Mouse (Mus musculus) heart, postnatal 0 days (tissue): ENCODE measurements around the gene Pear1. TPM values are rescaled to one million over a fixed set of nuclear protein-coding genes. Genes with fewer than 3 reads are reported as not detected.

Experiments used
- ATAC-seq: fragments of 200-750 bp; cut with Nextera tagmentation; 2 replicates; pipeline ENCODE4 v1.8.0; 2017; ENCODE audit warnings: low read depth, moderate number of reproducible peaks, moderate library complexity; ENCODE audit not compliant: insufficient read depth
- DNase-seq: peaks from one replicate; pipeline ENCODE4 v3.0.0-alpha.2; 2016; ENCODE audit warnings: low spot score
- H3K27ac ChIP-seq: fragments of 300-500 bp; sonication (generic); 2 replicates; pipeline ENCODE4 v1.5.1; 2014; ENCODE audit warnings: low read depth, mild to moderate bottlenecking
- H3K27me3 ChIP-seq: fragments of 300-500 bp; sonication (generic); 2 replicates; pipeline ENCODE4 v1.6.1; 2014; ENCODE audit warnings: low read length, mixed read lengths; ENCODE audit not compliant: control insufficient read depth, insufficient read depth
- H3K36me3 ChIP-seq: fragments of 300-500 bp; sonication (generic); replicated peaks from 2 replicates; pipeline ENCODE4 v1.6.1; 2014; ENCODE audit warnings: low read length, mixed read lengths; ENCODE audit not compliant: control insufficient read depth, insufficient read depth
- H3K4me1 ChIP-seq: fragments of 300-500 bp; sonication (generic); 2 replicates; pipeline ENCODE4 v1.6.1; 2014; ENCODE audit warnings: antibody characterized with exemption; ENCODE audit not compliant: control insufficient read depth, insufficient read depth
- H3K4me2 ChIP-seq: fragments of 300-500 bp; sonication (generic); 2 replicates; pipeline ENCODE4 v1.6.1; 2014; ENCODE audit warnings: low read depth, mild to moderate bottlenecking, low read length, moderate library complexity
- H3K4me3 ChIP-seq: fragments of 300-500 bp; sonication (generic); 2 replicates; pipeline ENCODE4 v1.5.1; 2014; ENCODE audit warnings: low read depth, low read length
- H3K9ac ChIP-seq: fragments of 300-500 bp; sonication (generic); replicated peaks from 2 replicates; pipeline ENCODE4 v1.6.1; 2014; ENCODE audit warnings: low read depth, low read length, mixed read lengths
- H3K9me3 ChIP-seq: fragments of 300-500 bp; sonication (generic); replicated peaks from 2 replicates; pipeline ENCODE4 v1.6.1; 2016; ENCODE audit warnings: low read length; ENCODE audit not compliant: control insufficient read depth
- CTCF ChIP-seq: IDR thresholded peaks from 2 replicates; pipeline ENCODE4 v1.5.1; 2016; ENCODE audit warnings: antibody characterized with exemption, control low read depth, low read depth
- EP300 ChIP-seq: IDR thresholded peaks from 2 replicates; pipeline ENCODE4 v1.6.1; 2016; ENCODE audit warnings: antibody characterized with exemption, low read depth
- WGBS: fragments of 180-500 bp; shearing (Covaris S2); extraction: QIAGEN DNeasy Blood & Tissue Kit; methylation state at CpG from one replicate; pipeline ENCODE4 v1.1.7; 2014; 5-methylcytosine and 5-hydroxymethylcytosine counted together
- polyA plus RNA-seq: library from polyadenylated mRNA; unstranded; fragments of >200 nt; fragmentation: Nextera tagmentation; extraction: Ambion mirVana; gene quantifications from 2 replicates; pipeline ENCODE4 v1.2.1, GENCODE M21; 2015
- total RNA-seq: library from RNA; depleted of rRNA; stranded (reverse); fragments of >200 nt; gene quantifications from 2 replicates; pipeline ENCODE4 v1.2.3, GENCODE M21; 2014; ENCODE audit warnings: low replicate concordance

The Pear1 gene
- total and polyA plus RNA-seq, 2 experiments from 2014 or later = 10.8 to 42.7 TPM

DNA sequence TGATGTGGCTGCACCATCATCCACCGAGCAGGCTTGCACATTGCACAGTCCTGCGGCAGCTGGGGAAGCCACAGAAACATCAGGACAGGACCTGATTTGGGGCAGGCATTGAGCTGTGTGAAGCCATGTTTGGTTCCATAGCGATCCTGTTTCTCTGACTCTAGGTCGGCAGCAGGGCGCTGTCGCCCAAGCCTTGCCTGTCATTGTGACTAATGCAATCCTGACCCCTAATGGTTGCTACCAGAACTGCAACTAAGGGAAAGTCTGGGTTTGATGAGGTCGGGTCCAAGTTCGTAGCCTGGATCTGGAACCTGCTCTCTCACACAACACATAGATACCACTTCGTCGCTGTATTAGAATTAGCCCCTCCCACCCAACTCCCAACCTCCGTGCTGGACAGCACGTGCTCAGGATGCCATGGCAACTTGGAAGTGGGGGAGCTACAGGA, 7.4 kb downstream of the Pear1 start:
- no peak overlapping the region for H3K9ac ChIP-seq
- H3K36me3 ChIP-seq = no peaks in the 10 kb centered on the region
- WGBS = 2% methylated on average over 12 of the region's 12 CpGs
- DNase-seq (peak; percentile 74), ATAC-seq (peak; percentile 39; the same call in 1 of the 2 replicates)
- no peaks in the 10 kb centered on the region for H3K9me3 ChIP-seq
- no peak overlapping the region for H3K4me2 ChIP-seq
- H3K4me1 ChIP-seq = no peaks in the 10 kb centered on the region
- H3K4me3 ChIP-seq = no peak overlapping the region
- peaks cover 67% of the 10 kb centered on the region for H3K27me3 ChIP-seq
- no peak overlapping the region for H3K27ac ChIP-seq
- no peak for TF ChIP-seq EP300
- peak; percentile 95 for TF ChIP-seq CTCF

DNA sequence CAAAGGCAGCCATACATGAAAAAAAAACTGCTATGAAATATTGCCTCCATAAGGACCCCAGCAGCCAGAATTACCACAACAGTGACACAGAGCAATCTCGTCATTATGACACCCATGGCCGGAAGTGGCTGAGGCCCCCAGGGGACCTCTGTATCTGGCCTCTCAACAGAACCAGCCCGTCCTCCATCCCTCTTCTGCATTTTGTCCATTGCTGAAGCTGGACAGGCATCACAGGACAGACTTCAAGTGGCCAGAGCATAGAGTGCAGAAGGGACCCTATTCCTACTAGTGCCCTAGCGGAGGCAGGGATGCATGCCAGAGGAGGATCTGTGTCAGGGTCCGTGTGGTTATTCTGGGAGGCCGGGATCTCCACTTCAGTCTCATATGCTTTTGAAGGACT, 7.9 kb downstream of the Pear1 start:
- ATAC-seq = peak; percentile 10; the same call in 1 of the 2 replicates

DNA sequence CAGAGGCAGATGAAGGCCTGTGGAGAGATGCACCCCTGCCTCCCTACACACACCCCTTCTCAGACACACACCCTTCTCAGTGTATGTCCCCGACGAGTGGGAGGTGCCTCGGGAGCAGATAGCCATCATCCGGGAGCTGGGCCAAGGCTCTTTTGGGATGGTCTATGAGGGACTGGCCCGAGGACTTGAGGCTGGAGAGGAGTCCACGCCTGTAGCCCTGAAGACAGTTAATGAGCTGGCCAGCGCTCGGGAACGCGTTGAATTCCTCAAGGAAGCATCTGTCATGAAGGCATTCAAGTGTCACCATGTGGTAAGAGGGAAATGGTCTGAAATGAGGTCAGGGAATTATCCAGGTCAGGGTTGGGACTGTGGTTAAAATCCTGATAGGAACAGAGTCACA, 11.2 kb downstream of the Pear1 start:
- Histone ChIP-seq H3K27ac (no peak overlapping the region), H3K9me3 (no peaks in the 10 kb centered on the region), H3K4me1 (no peaks in the 10 kb centered on the region), H3K9ac (no peak overlapping the region), H3K36me3 (no peaks in the 10 kb centered on the region), H3K4me2 (no peak overlapping the region), H3K4me3 (no peak overlapping the region), H3K27me3 (peaks cover 85% of the 10 kb centered on the region)
- ATAC-seq = no peak
- no peak for DNase-seq
- TF ChIP-seq CTCF = no peak
- no peak for TF ChIP-seq EP300
- 33% methylated on average over 10 of the region's 10 CpGs for WGBS

More for the DNA sequence above, 7.9 kb downstream of the Pear1 start:
- no peak for DNase-seq
- H3K27ac ChIP-seq = no peak overlapping the region
- H3K9me3 ChIP-seq = no peaks in the 10 kb centered on the region
- no peak overlapping the region for H3K4me2 ChIP-seq
- H3K4me3 ChIP-seq = no peak overlapping the region
- no peaks in the 10 kb centered on the region for H3K4me1 ChIP-seq
- no peaks in the 10 kb centered on the region for H3K36me3 ChIP-seq
- WGBS = 33% methylated on average over 6 of the region's 6 CpGs
- H3K27me3 ChIP-seq = peaks cover 67% of the 10 kb centered on the region
- H3K9ac ChIP-seq = no peak overlapping the region
- no peak for TF ChIP-seq EP300
- TF ChIP-seq CTCF = no peak

DNA sequence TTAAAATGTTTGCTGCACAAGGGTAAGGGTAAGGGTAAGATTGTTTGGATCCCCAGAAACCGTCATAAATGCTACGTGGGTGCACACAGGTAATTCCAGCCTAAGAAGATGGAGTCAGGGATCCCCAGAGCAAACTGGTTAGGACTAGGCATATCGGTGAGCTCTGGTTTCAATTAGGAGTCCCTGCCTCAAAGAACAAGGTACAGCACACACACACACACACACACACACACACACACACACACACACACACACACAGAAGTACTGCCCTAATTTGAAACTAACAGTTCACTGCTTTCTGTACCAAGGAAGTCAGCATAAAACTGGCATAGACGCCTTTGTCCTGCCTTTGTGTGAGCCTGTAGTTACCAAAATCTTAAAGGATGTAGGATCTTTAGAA, 11.7 kb downstream of the Pear1 start:
- DNase-seq (no peak), ATAC-seq (no peak)
- no peak overlapping the region for H3K4me2 ChIP-seq
- no peak overlapping the region for H3K27ac ChIP-seq
- TF ChIP-seq EP300 = no peak
- TF ChIP-seq CTCF = no peak
- H3K9me3 ChIP-seq = no peaks in the 10 kb centered on the region
- no peak overlapping the region for H3K4me3 ChIP-seq
- WGBS = 72% methylated on average over 4 of the region's 4 CpGs
- no peaks in the 10 kb centered on the region for H3K36me3 ChIP-seq
- H3K9ac ChIP-seq = no peak overlapping the region
- no peaks in the 10 kb centered on the region for H3K4me1 ChIP-seq
- peaks cover 85% of the 10 kb centered on the region for H3K27me3 ChIP-seq

DNA sequence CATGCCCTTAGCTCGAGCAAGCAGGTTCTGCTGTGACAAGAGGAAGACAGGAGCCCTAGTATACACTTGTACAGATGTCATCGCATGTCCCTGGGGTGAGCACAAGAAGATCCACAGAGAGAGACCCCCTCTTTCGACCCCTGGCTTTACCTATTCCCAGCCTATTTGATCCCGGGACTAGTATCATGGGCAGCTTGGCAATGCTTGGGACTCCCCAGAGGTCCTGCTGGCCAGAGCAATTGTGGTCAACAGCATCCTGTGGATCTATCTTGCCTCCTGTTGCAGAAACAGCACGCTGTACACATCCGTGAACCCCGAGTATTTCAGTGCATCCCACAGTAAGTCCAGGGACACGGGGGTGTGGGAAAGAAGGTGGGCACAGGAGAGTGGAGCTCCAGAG, 12.8 kb downstream of the Pear1 start:
- no peak overlapping the region for H3K27ac ChIP-seq
- H3K36me3 ChIP-seq = no peaks in the 10 kb centered on the region
- WGBS = 75% methylated on average over 8 of the region's 8 CpGs
- DNase-seq (no peak), ATAC-seq (no peak)
- no peak overlapping the region for H3K4me2 ChIP-seq
- no peak overlapping the region for H3K4me3 ChIP-seq
- H3K9me3 ChIP-seq = no peaks in the 10 kb centered on the region
- no peak for TF ChIP-seq CTCF
- TF ChIP-seq EP300 = no peak
- H3K9ac ChIP-seq = no peak overlapping the region
- peaks cover 78% of the 10 kb centered on the region for H3K27me3 ChIP-seq
- H3K4me1 ChIP-seq = no peaks in the 10 kb centered on the region

DNA sequence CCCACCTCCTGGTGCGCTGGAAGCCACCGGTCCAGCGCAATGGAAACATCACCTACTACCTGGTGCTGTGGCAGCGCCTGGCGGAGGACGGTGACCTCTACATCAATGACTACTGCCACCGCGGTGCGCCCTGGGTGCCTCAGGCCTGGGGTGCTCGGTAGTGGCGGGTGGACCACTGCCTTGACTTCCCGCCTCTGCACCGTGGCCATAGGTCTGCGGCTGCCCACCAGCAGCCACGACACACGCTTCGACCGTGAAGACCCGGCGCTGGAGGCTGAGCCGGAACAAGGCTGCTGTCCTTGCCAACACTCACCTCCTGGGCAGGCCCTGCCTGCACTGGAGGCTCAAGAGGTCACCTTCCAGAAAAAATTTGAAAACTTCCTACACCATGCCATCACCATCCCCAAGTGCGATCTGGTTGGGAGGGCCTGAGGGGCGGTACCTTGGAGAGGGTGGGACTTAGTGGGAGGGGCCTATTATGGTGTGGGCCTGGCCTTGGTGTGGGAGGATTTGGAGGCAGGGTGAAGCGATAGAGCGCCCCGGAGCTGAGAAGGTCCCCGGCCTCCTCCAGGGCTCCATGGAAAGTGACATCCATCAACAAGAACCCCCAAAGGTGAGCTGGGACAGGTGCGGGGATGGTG, 14.7 kb downstream of the Pear1 start:
- WGBS = 7% methylated on average over 27 of the region's 28 CpGs
- ATAC-seq (peak; percentile 33; the same call in 1 of the 2 replicates), DNase-seq (no peak)
- H3K4me3 ChIP-seq = no peak overlapping the region
- TF ChIP-seq EP300 = no peak
- no peak for TF ChIP-seq CTCF
- no peak overlapping the region for H3K4me2 ChIP-seq
- no peak overlapping the region for H3K27ac ChIP-seq
- no peaks in the 10 kb centered on the region for H3K9me3 ChIP-seq
- peaks cover 79% of the 10 kb centered on the region for H3K27me3 ChIP-seq
- no peaks in the 10 kb centered on the region for H3K36me3 ChIP-seq
- H3K4me1 ChIP-seq = no peaks in the 10 kb centered on the region
- H3K9ac ChIP-seq = no peak overlapping the region
